Mouse (Mus musculus) MEL (cell line): Measurements from ENCODE around the gene Upk3b. TPM values are rescaled to one million over a fixed set of nuclear protein-coding genes. Genes with fewer than 3 reads are reported as not detected.
A peak's percentile ranks its signal among the peaks of the same experiment; 100 is the strongest.

Experiments used
- DNase-seq: peaks from one replicate; pipeline ENCODE4 v3.0.0; 2011; ENCODE audit warnings: low read depth, low spot score
- H3K27ac ChIP-seq: 2 replicates; pipeline ENCODE4 v1.5.1; 2012; ENCODE audit warnings: low read depth, mild to moderate bottlenecking, control low read depth, low read length, moderate library complexity; ENCODE audit not compliant: control insufficient read depth
- H3K27me3 ChIP-seq, 2 experiments: fragments of 150-350 bp in 1 of 2; sonication (generic) in 1 of 2; 2 replicates each; pipeline ENCODE4 v1.6.1; 2012; ENCODE audit warnings: low read length in 2 of 2, mild to moderate bottlenecking in 2 of 2, improper control_type of control experiment in 1 of 2, moderate library complexity in 1 of 2; ENCODE audit not compliant: insufficient read depth in 2 of 2, control insufficient read depth in 1 of 2
- H3K36me3 ChIP-seq, 2 experiments: 2 replicates each; pipeline ENCODE4 v1.6.1; 2012 to 2014; ENCODE audit warnings: low read length in 2 of 2, improper control_type of control experiment in 1 of 2, inconsistent platforms in 1 of 2, mild to moderate bottlenecking in 1 of 2; ENCODE audit not compliant: insufficient read depth in 2 of 2, control insufficient read depth in 1 of 2
- H3K4me1 ChIP-seq, 2 experiments: fragments of 150-350 bp in 1 of 2; sonication (generic) in 1 of 2; 2 replicates each; pipeline ENCODE4 v1.6.1; 2012; ENCODE audit warnings: low read length in 2 of 2, improper control_type of control experiment in 1 of 2, mild to moderate bottlenecking in 1 of 2; ENCODE audit not compliant: insufficient read depth in 2 of 2, control insufficient read depth in 1 of 2
- H3K4me3 ChIP-seq, 2 experiments: fragments of 150-350 bp in 1 of 2; sonication (generic) in 1 of 2; 2 replicates each; pipeline ENCODE4 v1.5.1; 2012; ENCODE audit warnings: low read depth in 2 of 2, low read length in 2 of 2, mild to moderate bottlenecking in 2 of 2, moderate library complexity in 2 of 2, control low read depth in 1 of 2, improper control_type of control experiment in 1 of 2; ENCODE audit not compliant: control insufficient read depth in 1 of 2, insufficient read depth in 1 of 2
- H3K79me2 ChIP-seq: 2 replicates; pipeline ENCODE4 v1.6.1; 2012; ENCODE audit warnings: mild to moderate bottlenecking, low read length, moderate library complexity; ENCODE audit not compliant: control insufficient read depth, poor library complexity, insufficient read depth
- H3K9ac ChIP-seq: 2 replicates; pipeline ENCODE4 v1.6.1; 2012; ENCODE audit warnings: low read depth, mild to moderate bottlenecking, control low read depth, low read length, moderate library complexity; ENCODE audit not compliant: control insufficient read depth, poor library complexity, severe bottlenecking
- H3K9me3 ChIP-seq: fragments of 150-350 bp; sonication (generic); replicated peaks from 2 replicates; pipeline ENCODE4 v1.6.1; 2012; ENCODE audit warnings: mild to moderate bottlenecking, low read length, improper control_type of control experiment, moderate library complexity; ENCODE audit not compliant: insufficient read depth
- CHD1 ChIP-seq: IDR thresholded peaks from 2 replicates; pipeline ENCODE4 v1.6.1; 2012; ENCODE audit warnings: low read depth, mild to moderate bottlenecking, inconsistent platforms, low read length, improper control_type of control experiment
- CTCF ChIP-seq, 3 experiments: IDR thresholded peaks in 2 of 3; conservative IDR thresholded peaks in 1 of 3; 2 replicates each; pipeline ENCODE4 v1.5.1; 2011 to 2012; ENCODE audit warnings: low read length in 3 of 3, low read depth in 2 of 3, mild to moderate bottlenecking in 2 of 3, improper control_type of control experiment in 1 of 3, inconsistent platforms in 1 of 3, mixed read lengths in 1 of 3, moderate library complexity in 1 of 3; ENCODE audit not compliant: control insufficient read depth in 1 of 3, insufficient read depth in 1 of 3, poor library complexity in 1 of 3, severe bottlenecking in 1 of 3
- EP300 ChIP-seq, 2 experiments: IDR thresholded peaks; 2 replicates each; pipeline ENCODE4 v1.6.1; 2011; ENCODE audit warnings: improper control_type of control experiment in 2 of 2, low read length in 2 of 2, low read depth in 1 of 2, mild to moderate bottlenecking in 1 of 2
- ETS1 ChIP-seq: IDR thresholded peaks from 2 replicates; pipeline ENCODE4 v1.6.1; 2012; ENCODE audit warnings: low read depth, mild to moderate bottlenecking, inconsistent platforms, low read length, improper control_type of control experiment, moderate library complexity
- GABPA ChIP-seq: IDR thresholded peaks from 2 replicates; pipeline ENCODE4 v1.6.1; 2012; ENCODE audit warnings: low read depth, mild to moderate bottlenecking, inconsistent platforms, low read length, improper control_type of control experiment, moderate library complexity
- GATA1 ChIP-seq: IDR thresholded peaks from 2 replicates; pipeline ENCODE4 v1.6.1; 2011; ENCODE audit warnings: low read depth, low read length, improper control_type of control experiment
- HCFC1 ChIP-seq: IDR thresholded peaks from 2 replicates; pipeline ENCODE4 v1.6.1; 2012; ENCODE audit warnings: low read depth, mild to moderate bottlenecking, inconsistent platforms, low read length, improper control_type of control experiment, moderate library complexity
- MAFK ChIP-seq: IDR thresholded peaks from 2 replicates; pipeline ENCODE4 v1.6.1; 2011; ENCODE audit warnings: low read depth, mild to moderate bottlenecking, low read length, improper control_type of control experiment, borderline replicate concordance
- MAZ ChIP-seq: IDR thresholded peaks from 2 replicates; pipeline ENCODE4 v1.6.1; 2012; ENCODE audit warnings: low read depth, mild to moderate bottlenecking, inconsistent platforms, low read length, improper control_type of control experiment
- MEF2A ChIP-seq: IDR thresholded peaks from 2 replicates; pipeline ENCODE4 v1.6.1; 2014; ENCODE audit warnings: low read depth, mild to moderate bottlenecking, inconsistent platforms, low read length, improper control_type of control experiment; ENCODE audit not compliant: poor library complexity, insufficient replicate concordance, severe bottlenecking; ENCODE audit errors: extremely low read depth
- MXI1 ChIP-seq: IDR thresholded peaks from 2 replicates; pipeline ENCODE4 v1.6.1; 2011; ENCODE audit warnings: mild to moderate bottlenecking, low read depth, low read length, improper control_type of control experiment
- MYB ChIP-seq: IDR thresholded peaks from 2 replicates; pipeline ENCODE4 v1.6.1; 2011; ENCODE audit warnings: mild to moderate bottlenecking, low read depth, low read length, improper control_type of control experiment
- MYC ChIP-seq: IDR thresholded peaks from 2 replicates; pipeline ENCODE4 v1.6.1; 2011; ENCODE audit warnings: low read depth, mild to moderate bottlenecking, low read length, improper control_type of control experiment, moderate library complexity
- NELFE ChIP-seq: IDR thresholded peaks from 2 replicates; pipeline ENCODE4 v1.6.1; 2011; ENCODE audit warnings: low read depth, low read length, improper control_type of control experiment
- POLR2AphosphoS2 ChIP-seq: IDR thresholded peaks from 2 replicates; pipeline ENCODE4 v1.6.1; 2011; ENCODE audit warnings: low read length, improper control_type of control experiment
- POLR2AphosphoS5 ChIP-seq: IDR thresholded peaks from 2 replicates; pipeline ENCODE4 v1.6.1; 2012; ENCODE audit warnings: low read depth, borderline replicate concordance, mild to moderate bottlenecking, inconsistent platforms, low read length, moderate library complexity, mixed read lengths
- RAD21 ChIP-seq: IDR thresholded peaks from 2 replicates; pipeline ENCODE4 v1.6.1; 2011; ENCODE audit warnings: mild to moderate bottlenecking, low read depth, low read length, improper control_type of control experiment
- RCOR1 ChIP-seq: IDR thresholded peaks from 2 replicates; pipeline ENCODE4 v1.6.1; 2012; ENCODE audit warnings: low read depth, mild to moderate bottlenecking, inconsistent platforms, low read length, improper control_type of control experiment
- SIN3A ChIP-seq: IDR thresholded peaks from 2 replicates; pipeline ENCODE4 v1.6.1; 2012; ENCODE audit warnings: low read length, improper control_type of control experiment, inconsistent platforms
- SMC3 ChIP-seq: IDR thresholded peaks from 2 replicates; pipeline ENCODE4 v1.6.1; 2011; ENCODE audit warnings: low read depth, low read length, improper control_type of control experiment
- TBP ChIP-seq: IDR thresholded peaks from 2 replicates; pipeline ENCODE4 v1.8.0; 2011; ENCODE audit warnings: low read depth, low read length, improper control_type of control experiment
- USF2 ChIP-seq, 2 experiments: IDR thresholded peaks; 2 replicates each; pipeline ENCODE4 v1.6.1; 2011 to 2012; ENCODE audit warnings: improper control_type of control experiment in 2 of 2, low read length in 2 of 2, borderline replicate concordance in 1 of 2, inconsistent platforms in 1 of 2, low read depth in 1 of 2, mild to moderate bottlenecking in 1 of 2; ENCODE audit not compliant: insufficient read depth in 1 of 2
- ZC3H11A ChIP-seq: IDR thresholded peaks from 2 replicates; pipeline ENCODE4 v1.6.1; 2012; ENCODE audit warnings: low read depth, mild to moderate bottlenecking, inconsistent platforms, low read length, improper control_type of control experiment
- ZKSCAN1 ChIP-seq: IDR thresholded peaks from 2 replicates; pipeline ENCODE4 v1.6.1; 2012; ENCODE audit warnings: low read depth, mild to moderate bottlenecking, inconsistent platforms, low read length, improper control_type of control experiment, moderate library complexity
- ZMIZ1 ChIP-seq: IDR thresholded peaks from 2 replicates; pipeline ENCODE4 v1.6.1; 2012; ENCODE audit warnings: low read depth, mild to moderate bottlenecking, inconsistent platforms, low read length, improper control_type of control experiment, moderate library complexity
- polyA plus RNA-seq, 2 experiments: library from polyadenylated mRNA; stranded (reverse) in 1 of 2; unstranded in 1 of 2; fragments of >175 nt in 1 of 2; fragments of >200 nt in 1 of 2; gene quantifications; 2 replicates each; pipeline versions ENCODE4 v1.2.1 to v1.2.4; 2012; ENCODE audit warnings: low replicate concordance in 2 of 2, low read depth in 1 of 2; ENCODE audit not compliant: insufficient read length in 2 of 2, insufficient read depth in 1 of 2, missing spikeins in 1 of 2
- total RNA-seq: library from RNA; depleted of rRNA; stranded (reverse); fragments of 300-350 nt; gene quantifications from 2 replicates; pipeline ENCODE4 v1.2.3, GENCODE M21; 2012

Upk3b gene
- total and polyA plus RNA-seq, 3 experiments = not detected

DNA sequence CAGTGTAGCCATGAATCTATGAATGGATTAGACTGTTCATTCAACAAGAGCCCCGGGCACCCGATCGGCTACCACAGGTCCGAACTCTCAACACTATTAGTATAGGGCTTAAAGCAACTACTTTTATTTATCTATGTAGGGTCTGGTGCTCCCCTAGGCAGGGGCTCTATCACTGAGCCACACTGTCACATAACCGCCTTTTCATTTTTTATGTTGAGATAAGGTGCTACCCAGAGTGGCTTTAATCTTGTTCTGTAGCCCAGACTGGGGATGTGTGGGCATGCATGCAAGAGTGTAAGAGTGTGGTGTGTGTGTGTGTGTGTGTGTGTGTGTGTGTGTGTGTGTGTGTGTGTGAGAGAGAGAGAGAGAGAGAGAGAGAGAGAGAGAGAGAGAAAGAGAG lies 39.8 kb downstream of the Upk3b start:
- H3K9ac ChIP-seq = no peak overlapping the region
- H3K4me3 ChIP-seq = no peak overlapping the region
- H3K27me3 ChIP-seq = no peaks in the 10 kb centered on the region
- peaks cover 5 to 18% of the 10 kb centered on the region in 2 experiments for H3K4me1 ChIP-seq
- H3K27ac ChIP-seq = no peak overlapping the region
- TF ChIP-seq EP300 (IDR thresholded peaks at IDR 0.05; ENCODE audit: low read depth in 1 of 2, low read length in 2 of 2) (peak; percentile 8 to 43; a peak in 1 of 4 replicates), HCFC1 (no peak), MXI1 (no peak), MYB (peak; percentile 51; the same call in 1 of the 2 replicates), GATA1 (0 out of 2 replicates have a peak, but pooled peaks have one; percentile 7), POLR2AphosphoS2 (no peak)
- TF ChIP-seq, all 39 proteins: peak for 3
- H3K36me3 ChIP-seq = peaks cover 0 to 6% of the 10 kb centered on the region in 2 experiments; a peak in 2 of 4 replicates
- H3K79me2 ChIP-seq = no peaks in the 10 kb centered on the region
- DNase-seq = peak; percentile 31
- no peaks in the 10 kb centered on the region for H3K9me3 ChIP-seq

DNA sequence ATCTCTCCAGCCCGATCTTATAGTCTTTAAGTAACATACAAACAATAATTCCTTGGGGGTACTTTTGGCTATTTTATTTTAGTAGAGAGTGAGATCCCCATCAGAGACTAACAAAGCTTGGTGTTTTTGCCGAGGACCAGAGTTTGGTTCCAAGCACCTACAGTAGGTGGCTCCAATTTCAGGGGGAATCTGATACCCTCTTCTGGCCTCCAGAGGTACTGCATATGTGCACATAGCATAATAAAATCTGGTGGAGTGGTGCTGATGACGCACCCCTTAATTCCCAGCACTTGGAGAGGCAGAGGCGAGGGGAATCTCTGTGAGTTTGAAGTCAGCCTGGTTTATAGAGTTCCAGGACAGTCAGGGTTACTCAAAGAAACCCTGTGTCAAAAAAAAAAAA lies 44.0 kb downstream of the Upk3b start:
- H3K9ac ChIP-seq = no peak overlapping the region
- no peak overlapping the region for H3K27ac ChIP-seq
- H3K4me3 ChIP-seq = no peak overlapping the region
- no peak for TF ChIP-seq CHD1
- TF ChIP-seq SMC3 = peak; percentile 50
- peak; percentile 40 to 80 (median 72) for TF ChIP-seq CTCF (IDR thresholded peaks at IDR 0.05 in 2 of 3, conservative IDR thresholded peaks at IDR 0.05 in 1 of 3; ENCODE audit: control insufficient read depth in 1 of 3, insufficient read depth in 1 of 3, low read depth in 2 of 3, low read length in 3 of 3, poor library complexity in 1 of 3, severe bottlenecking in 1 of 3)
- TF ChIP-seq ETS1 = no peak
- TF ChIP-seq MAFK = no peak
- no peak for TF ChIP-seq ZMIZ1
- TF ChIP-seq POLR2AphosphoS5 = no peak
- TF ChIP-seq ZKSCAN1 = no peak
- TF ChIP-seq RAD21 = peak; percentile 24
- H3K79me2 ChIP-seq = no peaks in the 10 kb centered on the region
- peaks cover 0 to 3% of the 10 kb centered on the region in 2 experiments; a peak in 2 of 4 replicates for H3K36me3 ChIP-seq
- DNase-seq = peak; percentile 66
- H3K4me1 ChIP-seq = peaks cover 4 to 17% of the 10 kb centered on the region in 2 experiments
- no peaks in the 10 kb centered on the region for H3K9me3 ChIP-seq
- no peaks in the 10 kb centered on the region for H3K27me3 ChIP-seq

DNA sequence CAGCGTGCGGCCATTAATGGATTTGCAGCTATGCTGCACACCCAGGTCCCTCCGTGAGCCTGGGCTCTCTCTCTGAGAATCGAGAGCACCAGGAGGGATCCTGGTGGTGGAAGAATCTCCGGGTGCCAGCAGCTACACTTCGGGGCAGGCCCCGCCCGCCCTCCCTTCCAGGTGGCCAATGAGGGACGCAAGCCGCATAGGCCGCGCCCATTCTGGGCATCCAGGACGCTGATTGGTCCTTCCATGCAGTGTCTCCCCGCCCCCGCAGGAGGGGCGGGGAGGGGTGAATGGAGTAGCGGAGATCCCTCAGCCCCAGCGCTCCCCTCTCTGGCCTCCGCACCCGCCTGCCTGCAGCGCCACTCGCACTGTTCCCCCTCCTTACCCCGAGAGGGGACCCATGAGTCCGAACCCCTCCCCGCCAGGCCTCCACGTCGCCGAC lies 45.4 kb downstream of the Upk3b start, which contains the start of gene Rasa4:
TSS of gene Rasa4 (plus strand) at position 248 of the 439 bp plus-strand sequence.
- Histone ChIP-seq H3K4me3 (peak within 1 kb of the TSS; percentile 64 to 69), H3K9ac (peak within 1 kb of the TSS; percentile 67), H3K9me3 (no peaks in the 10 kb centered on the region), H3K27ac (no peak within 1 kb of the TSS), H3K27me3 (no peaks in the 10 kb centered on the region), H3K36me3 (no peaks in the 10 kb centered on the region), H3K79me2 (no peaks in the 10 kb centered on the region), H3K4me1 (peaks cover 0 to 8% of the 10 kb centered on the region in 2 experiments; a peak in 1 of 4 replicates)
- TF ChIP-seq TBP (no peak), MAZ (peak; percentile 89; the same call in 1 of the 2 replicates), MAFK (no peak), ZC3H11A (no peak), CHD1 (no peak), MYC (no peak), RCOR1 (no peak), USF2 (IDR thresholded peaks at IDR 0.05; ENCODE audit: borderline replicate concordance in 1 of 2, insufficient read depth in 1 of 2, low read depth in 1 of 2, low read length in 2 of 2) (no peak), MEF2A (no peak), MXI1 (0 out of 2 replicates have a peak, but pooled peaks have one; percentile 29), NELFE (peak; percentile 14; the same call in 1 of the 2 replicates), SIN3A (no peak), CTCF (IDR thresholded peaks at IDR 0.05 in 2 of 3, conservative IDR thresholded peaks at IDR 0.05 in 1 of 3; ENCODE audit: control insufficient read depth in 1 of 3, insufficient read depth in 1 of 3, low read depth in 2 of 3, low read length in 3 of 3, poor library complexity in 1 of 3, severe bottlenecking in 1 of 3) (no peak), GABPA (no peak), RAD21 (no peak)
- peak; percentile 93 for DNase-seq
